Mouse (Mus musculus) spleen, adult 2 months (tissue): ENCODE data around the gene Elovl7.

Experiments
- CTCF ChIP-seq: fragments of 200-500 bp; IDR thresholded peaks from 2 replicates; pipeline ENCODE4 v1.5.1; 2011; ENCODE audit warnings: mild to moderate bottlenecking, inconsistent platforms; ENCODE audit not compliant: insufficient read depth, insufficient read length, insufficient replicate concordance; ENCODE audit errors: extremely low read depth
- POLR2A ChIP-seq: fragments of 200-500 bp; IDR thresholded peaks from 2 replicates; pipeline ENCODE4 v1.6.1; 2011; ENCODE audit warnings: low read depth, low read length, inconsistent platforms

DNA sequence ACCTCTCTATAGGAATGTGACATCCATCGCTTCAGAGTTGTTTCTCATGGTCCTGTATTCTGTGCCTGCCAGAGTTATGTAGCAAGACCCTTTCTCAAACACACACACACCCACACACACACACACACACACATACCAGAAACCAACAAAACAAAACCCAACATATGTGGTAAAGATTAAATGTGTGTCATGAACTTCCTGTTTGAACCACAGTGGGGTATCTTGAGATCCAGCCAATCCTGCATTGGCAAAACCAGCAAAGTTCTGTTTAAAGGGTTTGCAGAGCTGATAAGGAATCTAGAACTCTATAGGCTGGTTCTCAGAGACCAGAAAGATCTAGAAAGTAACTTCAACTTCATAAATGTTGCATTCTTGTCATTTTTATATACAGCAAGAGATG, 44.2 kb upstream of the Elovl7 start:
- TF ChIP-seq CTCF (no peak), POLR2A (no peak)
